Mouse (Mus musculus) CH12.LX (cell line): ENCODE results near the gene Gm5741. TPM values are rescaled to one million over a fixed set of nuclear protein-coding genes. Genes with fewer than 3 reads are reported as not detected.

Experiments
- DNase-seq: peaks from one replicate; pipeline ENCODE4 v3.0.0-alpha.2; 2013; ENCODE audit errors: extremely low read depth
- H3K27ac ChIP-seq: 2 replicates; pipeline ENCODE4 v1.5.1; 2012; ENCODE audit warnings: low read depth, mild to moderate bottlenecking, control low read depth, moderate library complexity; ENCODE audit not compliant: insufficient read depth
- H3K27me3 ChIP-seq: replicated peaks from 2 replicates; pipeline ENCODE3; 2012; ENCODE audit warnings: inconsistent platforms
- H3K36me3 ChIP-seq, 2 experiments: replicated peaks in 1 of 2; 2 replicates each; pipeline versions ENCODE3 to v1.6.1; 2012; ENCODE audit warnings: inconsistent platforms in 1 of 2, low read length in 1 of 2, mild to moderate bottlenecking in 1 of 2, mixed read lengths in 1 of 2, moderate library complexity in 1 of 2; ENCODE audit not compliant: control insufficient read depth in 1 of 2, insufficient read depth in 1 of 2
- H3K4me1 ChIP-seq, 2 experiments: 2 replicates each; pipeline ENCODE4 v1.6.1; 2012; ENCODE audit warnings: inconsistent platforms in 1 of 2, moderate library complexity in 1 of 2; ENCODE audit not compliant: insufficient read depth in 2 of 2, control insufficient read depth in 1 of 2
- H3K4me2 ChIP-seq: 2 replicates; pipeline ENCODE4 v1.6.1; 2012; ENCODE audit warnings: low read depth, mild to moderate bottlenecking, control low read depth; ENCODE audit not compliant: poor library complexity, insufficient read depth, severe bottlenecking
- H3K4me3 ChIP-seq, 3 experiments: fragments of 150-350 bp in 1 of 3; sonication (generic) in 1 of 3; replicated peaks in 1 of 3; 2 replicates each; pipeline versions ENCODE3 to v1.5.1; 2011 to 2012; ENCODE audit warnings: low read depth in 2 of 3, low read length in 2 of 3, mild to moderate bottlenecking in 2 of 3, moderate library complexity in 2 of 3, control low read depth in 1 of 3, improper control_type of control experiment in 1 of 3, inconsistent platforms in 1 of 3, mixed read lengths in 1 of 3; ENCODE audit not compliant: poor library complexity in 1 of 3
- H3K79me2 ChIP-seq: replicated peaks from 2 replicates; pipeline ENCODE4 v1.6.1; 2012; ENCODE audit warnings: mild to moderate bottlenecking, moderate library complexity; ENCODE audit not compliant: control insufficient read depth, poor library complexity, insufficient read depth, severe bottlenecking; ENCODE audit errors: extremely low read depth
- H3K9ac ChIP-seq: 2 replicates; pipeline ENCODE4 v1.6.1; 2012; ENCODE audit warnings: low read depth, mild to moderate bottlenecking, control low read depth, moderate library complexity; ENCODE audit not compliant: insufficient read depth
- H3K9me3 ChIP-seq: replicated peaks from 2 replicates; pipeline ENCODE3; 2012; ENCODE audit warnings: low read length, inconsistent platforms, mixed read lengths
- BHLHE40 ChIP-seq: IDR thresholded peaks from 2 replicates; pipeline ENCODE4 v1.6.1; 2011; ENCODE audit warnings: mild to moderate bottlenecking, low read depth, low read length, improper control_type of control experiment
- CHD1 ChIP-seq: IDR thresholded peaks from 2 replicates; pipeline ENCODE4 v1.6.1; 2012; ENCODE audit warnings: low read depth, low read length, improper control_type of control experiment, inconsistent platforms
- CHD2 ChIP-seq: IDR thresholded peaks from 2 replicates; pipeline ENCODE4 v1.6.1; 2011; ENCODE audit warnings: low read length, improper control_type of control experiment
- CTCF ChIP-seq, 2 experiments: IDR thresholded peaks in 1 of 2; conservative IDR thresholded peaks in 1 of 2; 2 replicates each; pipeline ENCODE4 v1.5.1; 2011 to 2012; ENCODE audit warnings: low read depth in 2 of 2, low read length in 2 of 2, improper control_type of control experiment in 1 of 2, inconsistent platforms in 1 of 2, mild to moderate bottlenecking in 1 of 2, moderate library complexity in 1 of 2
- E2F4 ChIP-seq: IDR thresholded peaks from 2 replicates; pipeline ENCODE4 v1.6.1; 2011; ENCODE audit warnings: low read depth, low read length, improper control_type of control experiment; ENCODE audit not compliant: insufficient replicate concordance
- ELF1 ChIP-seq: IDR thresholded peaks from 2 replicates; pipeline ENCODE4 v1.6.1; 2014; ENCODE audit warnings: low read depth, mild to moderate bottlenecking, inconsistent platforms, low read length, improper control_type of control experiment
- EP300 ChIP-seq: IDR thresholded peaks from 2 replicates; pipeline ENCODE4 v1.6.1; 2011; ENCODE audit warnings: low read length, improper control_type of control experiment
- ETS1 ChIP-seq: conservative IDR thresholded peaks from 2 replicates; pipeline ENCODE4 v1.6.1; 2012; ENCODE audit warnings: low read depth, mild to moderate bottlenecking, inconsistent platforms, low read length, improper control_type of control experiment, moderate library complexity
- GABPA ChIP-seq: IDR thresholded peaks from 2 replicates; pipeline ENCODE4 v1.6.1; 2012; ENCODE audit warnings: low read depth, low read length, improper control_type of control experiment, inconsistent platforms; ENCODE audit not compliant: insufficient replicate concordance
- HCFC1 ChIP-seq: IDR thresholded peaks from 2 replicates; pipeline ENCODE4 v1.6.1; 2012; ENCODE audit warnings: low read depth, mild to moderate bottlenecking, inconsistent platforms, low read length, improper control_type of control experiment
- IRF4 ChIP-seq: IDR thresholded peaks from 2 replicates; pipeline ENCODE4 v1.6.1; 2014; ENCODE audit warnings: low read depth, mild to moderate bottlenecking, inconsistent platforms, low read length, improper control_type of control experiment
- JUN ChIP-seq: IDR thresholded peaks from 2 replicates; pipeline ENCODE4 v1.6.1; 2011; ENCODE audit warnings: low read depth, mild to moderate bottlenecking, low read length, improper control_type of control experiment, moderate library complexity; ENCODE audit not compliant: insufficient read depth
- JUND ChIP-seq: conservative IDR thresholded peaks from 2 replicates; pipeline ENCODE4 v1.6.1; 2011; ENCODE audit warnings: low read depth, low read length, improper control_type of control experiment
- KAT2A ChIP-seq: IDR thresholded peaks from 2 replicates; pipeline ENCODE4 v1.6.1; 2012; ENCODE audit warnings: low read length, improper control_type of control experiment, inconsistent platforms; ENCODE audit not compliant: insufficient replicate concordance
- MAFK ChIP-seq: IDR thresholded peaks from 2 replicates; pipeline ENCODE4 v1.6.1; 2011; ENCODE audit warnings: low read length, improper control_type of control experiment; ENCODE audit not compliant: insufficient replicate concordance
- MAX ChIP-seq: IDR thresholded peaks from 2 replicates; pipeline ENCODE4 v1.6.1; 2011; ENCODE audit warnings: low read length, improper control_type of control experiment
- MAZ ChIP-seq: IDR thresholded peaks from 2 replicates; pipeline ENCODE4 v1.6.1; 2012; ENCODE audit warnings: low read depth, mild to moderate bottlenecking, inconsistent platforms, low read length, improper control_type of control experiment, moderate library complexity
- MEF2A ChIP-seq: IDR thresholded peaks from 2 replicates; pipeline ENCODE4 v1.6.1; 2014; ENCODE audit warnings: low read depth, mild to moderate bottlenecking, inconsistent platforms, low read length, improper control_type of control experiment, borderline replicate concordance
- MXI1 ChIP-seq: IDR thresholded peaks from 2 replicates; pipeline ENCODE4 v1.6.1; 2011; ENCODE audit warnings: mild to moderate bottlenecking, low read depth, low read length, improper control_type of control experiment
- MYC ChIP-seq: IDR thresholded peaks from 2 replicates; pipeline ENCODE4 v1.6.1; 2011; ENCODE audit warnings: low read depth, mild to moderate bottlenecking, improper control_type of control experiment, low read length
- NELFE ChIP-seq: IDR thresholded peaks from 2 replicates; pipeline ENCODE4 v1.6.1; 2011; ENCODE audit warnings: low read depth, low read length, improper control_type of control experiment
- NRF1 ChIP-seq: IDR thresholded peaks from 2 replicates; pipeline ENCODE4 v1.6.1; 2014; ENCODE audit warnings: low read depth, mild to moderate bottlenecking, inconsistent platforms, low read length, improper control_type of control experiment, moderate library complexity
- PAX5 ChIP-seq: IDR thresholded peaks from 2 replicates; pipeline ENCODE4 v1.6.1; 2012; ENCODE audit warnings: low read length, inconsistent platforms, mixed read lengths
- POLR2A ChIP-seq: IDR thresholded peaks from 2 replicates; pipeline ENCODE4 v1.6.1; 2011; ENCODE audit warnings: low read depth, mild to moderate bottlenecking, improper control_type of control experiment, low read length
- POLR2AphosphoS2 ChIP-seq: IDR thresholded peaks from 2 replicates; pipeline ENCODE4 v1.6.1; 2011; ENCODE audit warnings: low read depth, low read length, improper control_type of control experiment
- RAD21 ChIP-seq: IDR thresholded peaks from 2 replicates; pipeline ENCODE4 v1.6.1; 2011; ENCODE audit warnings: low read depth, mild to moderate bottlenecking, low read length, improper control_type of control experiment, moderate library complexity
- RCOR1 ChIP-seq: conservative IDR thresholded peaks from 2 replicates; pipeline ENCODE4 v1.6.1; 2012; ENCODE audit warnings: low read depth, mild to moderate bottlenecking, inconsistent platforms, low read length, improper control_type of control experiment
- SIN3A ChIP-seq: IDR thresholded peaks from 2 replicates; pipeline ENCODE4 v1.6.1; 2012; ENCODE audit warnings: low read length, improper control_type of control experiment, inconsistent platforms
- SMC3 ChIP-seq: IDR thresholded peaks from 2 replicates; pipeline ENCODE4 v1.6.1; 2011; ENCODE audit warnings: low read depth, low read length, improper control_type of control experiment
- TBP ChIP-seq: conservative IDR thresholded peaks from 2 replicates; pipeline ENCODE4 v1.6.1; 2011; ENCODE audit warnings: low read depth, low read length, improper control_type of control experiment
- TCF12 ChIP-seq: IDR thresholded peaks from 2 replicates; pipeline ENCODE4 v1.6.1; 2014; ENCODE audit warnings: low read depth, mild to moderate bottlenecking, inconsistent platforms, low read length, improper control_type of control experiment
- UBTF ChIP-seq: IDR thresholded peaks from 2 replicates; pipeline ENCODE4 v1.6.1; 2012; ENCODE audit warnings: low read depth, mild to moderate bottlenecking, inconsistent platforms, low read length, improper control_type of control experiment, moderate library complexity
- USF1 ChIP-seq: IDR thresholded peaks from 2 replicates; pipeline ENCODE4 v1.6.1; 2014; ENCODE audit warnings: low read depth, mild to moderate bottlenecking, inconsistent platforms, low read length, improper control_type of control experiment
- USF2 ChIP-seq: conservative IDR thresholded peaks from 2 replicates; pipeline ENCODE4 v1.6.1; 2011; ENCODE audit warnings: low read depth, low read length, improper control_type of control experiment
- ZC3H11A ChIP-seq: IDR thresholded peaks from 2 replicates; pipeline ENCODE4 v1.6.1; 2012; ENCODE audit warnings: low read depth, mild to moderate bottlenecking, inconsistent platforms, low read length, improper control_type of control experiment
- ZKSCAN1 ChIP-seq: IDR thresholded peaks from 2 replicates; pipeline ENCODE4 v1.6.1; 2012; ENCODE audit warnings: low read depth, inconsistent platforms, low read length, improper control_type of control experiment, borderline replicate concordance
- ZMIZ1 ChIP-seq: IDR thresholded peaks from 2 replicates; pipeline ENCODE4 v1.6.1; 2012; ENCODE audit warnings: low read depth, mild to moderate bottlenecking, inconsistent platforms, low read length, improper control_type of control experiment
- ZNF384 ChIP-seq: IDR thresholded peaks from 2 replicates; pipeline ENCODE4 v1.6.1; 2012; ENCODE audit warnings: low read depth, low read length, improper control_type of control experiment, inconsistent platforms
- dilution Hi-C: fragments of 300-500 bp; cut with MboI; formaldehyde crosslinking; loops from 2 replicates; pipeline ENCODE4 v1.14.3; 2020; ENCODE audit warnings: low sequenced_read_pairs; ENCODE audit not compliant: extremely low pct_unique_long_range_greater_than_20kb, extremely low pct_ligation_motif_present
- in situ Hi-C: fragments of 300-500 bp; cut with MboI; formaldehyde crosslinking; loops from 3 replicates; pipeline ENCODE4 v1.14.3; 2019; ENCODE audit warnings: low sequenced_read_pairs, low pct_ligation_motif_present, low pct_unique_long_range_greater_than_20kb, mixed read lengths
- polyA plus RNA-seq: library from polyadenylated mRNA; unstranded; fragments of >175 nt; gene quantifications from 2 replicates; pipeline ENCODE4 v1.2.1, GENCODE M21; 2012; ENCODE audit warnings: low read depth; ENCODE audit not compliant: insufficient read length
- total RNA-seq, 2 experiments: library from RNA; depleted of rRNA; stranded (reverse); fragments of 300-350 nt in 1 of 2; fragments of >200 nt in 1 of 2; gene quantifications; 2 replicates each; pipeline ENCODE4 v1.2.3; 2012 to 2014

Gm5741 gene
- total and polyA plus RNA-seq, 3 experiments, result 1.0 TPM; not detected in 2

DNA sequence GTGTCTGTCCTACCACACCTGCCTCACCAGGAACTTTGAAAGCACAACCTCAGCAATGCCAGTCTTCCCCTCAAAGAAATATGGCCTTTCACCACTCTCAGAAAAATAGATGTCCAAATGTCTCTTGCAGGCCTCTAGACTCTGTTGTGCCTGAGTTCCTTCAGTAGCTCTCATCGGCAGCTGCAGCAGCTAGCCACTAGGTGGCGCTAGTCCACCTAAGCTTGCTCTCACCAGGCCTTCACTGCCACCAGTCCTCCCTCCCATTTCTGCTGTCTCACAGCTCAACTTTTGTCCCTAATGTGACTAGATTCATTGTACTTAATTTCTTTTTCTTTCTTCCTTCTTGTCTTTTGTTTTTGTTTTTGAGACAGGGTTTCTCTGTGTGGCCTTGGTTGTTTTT, 9.2 kb upstream of the Gm5741 start:
- dilution Hi-C loops (no loop called here), in situ Hi-C loops (no loop called here)
- Histone ChIP-seq H3K9me3 (no peaks in the 10 kb centered on the region), H3K79me2 (peaks cover 23% of the 10 kb centered on the region), H3K4me1 (peaks cover 6 to 34% of the 10 kb centered on the region in 2 experiments), H3K9ac (no peak overlapping the region), H3K4me3 (no peak overlapping the region), H3K36me3 (peaks cover 47 to 65% of the 10 kb centered on the region in 2 experiments), H3K27ac (no peak overlapping the region), H3K4me2 (no peak overlapping the region), H3K27me3 (no peaks in the 10 kb centered on the region)
- TF ChIP-seq JUND, result no peak
- TF ChIP-seq USF2, result no peak
- TF ChIP-seq RAD21, result peak; percentile 85
- no peak for TF ChIP-seq ZKSCAN1
- TF ChIP-seq UBTF, result no peak
- TF ChIP-seq NRF1, result no peak
- TF ChIP-seq ELF1, result 0 out of 2 replicates have a peak, but pooled peaks have one; percentile 13
- TF ChIP-seq KAT2A, result no peak
- 0 out of 2 replicates have a peak, but pooled peaks have one; percentile 17 for TF ChIP-seq ZC3H11A
- TF ChIP-seq MAFK, result no peak
- TF ChIP-seq CHD1, result no peak
- no peak for TF ChIP-seq USF1
- no peak for TF ChIP-seq ZNF384
- peak; percentile 78 for TF ChIP-seq SMC3
- no peak for TF ChIP-seq POLR2A
- TF ChIP-seq RCOR1, result no peak
- TF ChIP-seq MXI1, result no peak
- 0 out of 2 replicates have a peak, but pooled peaks have one; percentile 18 for TF ChIP-seq BHLHE40
- TF ChIP-seq IRF4, result peak; percentile 57
- TF ChIP-seq CHD2, result no peak
- no peak for TF ChIP-seq SIN3A
- TF ChIP-seq MAX, result peak; percentile 38; the same call in 1 of the 2 replicates
- peak; percentile 68; the same call in 1 of the 2 replicates for TF ChIP-seq MYC
- no peak for TF ChIP-seq JUN
- TF ChIP-seq E2F4, result no peak
- no peak for TF ChIP-seq TBP
- TF ChIP-seq MEF2A, result 0 out of 2 replicates have a peak, but pooled peaks have one; percentile 30
- TF ChIP-seq EP300, result no peak
- no peak for TF ChIP-seq ETS1
- TF ChIP-seq NELFE, result peak; percentile 68
- TF ChIP-seq HCFC1, result no peak
- no peak for TF ChIP-seq MAZ
- TF ChIP-seq PAX5, result no peak
- TF ChIP-seq POLR2AphosphoS2, result no peak
- no peak for TF ChIP-seq ZMIZ1
- TF ChIP-seq GABPA, result no peak
- 0 out of 2 replicates have a peak, but pooled peaks have one; percentile 32 for TF ChIP-seq TCF12
- TF ChIP-seq CTCF (conservative IDR thresholded peaks at IDR 0.05 in 1 of 2, IDR thresholded peaks at IDR 0.05 in 1 of 2; ENCODE audit: low read depth in 2 of 2, low read length in 2 of 2), result peak; percentile 95 to 98
- DNase-seq, result peak; percentile 86
